Mouse (Mus musculus) midbrain, embryonic 15.5 days (tissue): Measurements from ENCODE around the gene Tcte3. TPM values are rescaled to one million over a fixed set of nuclear protein-coding genes. Genes with fewer than 3 reads are reported as not detected.
"Not testable (repeated sequence)": the region's sequence is repeated elsewhere in the genome, so short reads cannot be mapped to it uniquely, and the experiment has no call there.

Experiments used
- ATAC-seq: fragments of 200-750 bp; cut with Nextera tagmentation; replicated peaks from 2 replicates; pipeline ENCODE4 v1.8.0; 2017; ENCODE audit warnings: moderate TSS enrichment
- H3K27ac ChIP-seq: fragments of 300-500 bp; sonication (generic); 2 replicates; pipeline ENCODE4 v1.5.1; 2015; ENCODE audit warnings: mild to moderate bottlenecking, inconsistent platforms
- H3K27me3 ChIP-seq: fragments of 300-500 bp; sonication (generic); replicated peaks from 2 replicates; pipeline ENCODE4 v1.6.1; 2015; ENCODE audit warnings: inconsistent platforms
- H3K36me3 ChIP-seq: fragments of 300-500 bp; sonication (generic); replicated peaks from 2 replicates; pipeline ENCODE4 v1.6.1; 2015; ENCODE audit warnings: inconsistent platforms
- H3K4me1 ChIP-seq: fragments of 300-500 bp; sonication (generic); 2 replicates; pipeline ENCODE4 v1.6.1; 2015; ENCODE audit warnings: inconsistent platforms
- H3K4me2 ChIP-seq: fragments of 300-500 bp; sonication (generic); 2 replicates; pipeline ENCODE4 v1.6.1; 2015; ENCODE audit warnings: inconsistent platforms, mild to moderate bottlenecking, moderate library complexity
- H3K4me3 ChIP-seq: fragments of 300-500 bp; sonication (generic); 2 replicates; pipeline ENCODE4 v1.5.1; 2015; ENCODE audit warnings: mild to moderate bottlenecking, inconsistent platforms
- H3K9ac ChIP-seq: fragments of 300-500 bp; sonication (generic); 2 replicates; pipeline ENCODE4 v1.6.1; 2015; ENCODE audit warnings: mild to moderate bottlenecking, inconsistent platforms
- H3K9me3 ChIP-seq: fragments of 300-500 bp; sonication (generic); 2 replicates; pipeline ENCODE4 v1.6.1; 2016; ENCODE audit warnings: inconsistent platforms
- WGBS: fragments of 180-500 bp; shearing (Covaris S2); methylation state at CpG from one replicate; pipeline ENCODE4 v1.1.7; 2015; ENCODE audit warnings: mixed read lengths; 5-methylcytosine and 5-hydroxymethylcytosine counted together
- polyA plus RNA-seq: library from polyadenylated mRNA; unstranded; fragments of >200 nt; fragmentation: Nextera tagmentation; extraction: Ambion mirVana; gene quantifications from 2 replicates; pipeline ENCODE4 v1.2.1, GENCODE M21; 2015

Gene Tcte3
- polyA plus RNA-seq, 1 experiment from 2014 or later = 0.53 TPM

DNA sequence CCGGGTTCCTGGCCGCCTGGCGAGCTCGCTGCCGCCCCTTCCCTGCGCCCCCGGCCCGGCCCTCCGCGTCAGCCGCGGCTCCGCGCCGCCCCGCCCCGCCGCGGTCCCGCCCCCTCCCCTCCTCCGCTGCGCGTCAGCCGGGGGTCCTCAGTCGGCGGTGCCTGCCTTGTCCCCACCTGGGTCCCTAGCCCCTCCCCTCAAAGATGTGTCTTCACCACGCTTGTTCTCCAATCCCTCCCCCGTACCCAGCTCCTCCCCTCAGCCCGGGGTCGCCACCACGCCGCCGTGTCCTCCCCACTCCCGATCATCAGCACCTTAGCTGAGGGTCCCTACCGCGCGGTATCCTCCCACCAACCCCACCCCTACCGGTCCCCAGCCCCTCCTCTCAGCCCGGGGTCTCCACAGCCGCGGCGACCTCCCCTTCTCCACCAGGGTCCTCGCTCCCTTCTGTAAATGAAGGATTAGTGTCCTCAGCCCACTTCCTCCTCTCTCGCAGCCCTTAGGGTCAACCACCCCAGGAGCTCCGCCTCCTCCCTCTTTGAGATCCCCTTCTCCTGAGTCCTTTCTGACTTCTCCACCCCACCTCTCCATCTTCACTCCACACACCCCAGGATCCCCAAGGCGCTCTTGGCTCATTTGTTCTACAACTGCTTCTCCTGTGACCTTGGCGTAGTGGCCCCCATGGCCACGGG lies 16.6 kb downstream of the Tcte3 start:
- WGBS = no CpG with 5 or more reads among the region's 48 CpGs
- H3K36me3 ChIP-seq, H3K4me2 ChIP-seq, H3K4me3 ChIP-seq, H3K4me1 ChIP-seq, H3K9ac ChIP-seq, H3K9me3 ChIP-seq, H3K27ac ChIP-seq, H3K27me3 ChIP-seq: not testable (repeated sequence)
- peak; percentile 93 for ATAC-seq

DNA sequence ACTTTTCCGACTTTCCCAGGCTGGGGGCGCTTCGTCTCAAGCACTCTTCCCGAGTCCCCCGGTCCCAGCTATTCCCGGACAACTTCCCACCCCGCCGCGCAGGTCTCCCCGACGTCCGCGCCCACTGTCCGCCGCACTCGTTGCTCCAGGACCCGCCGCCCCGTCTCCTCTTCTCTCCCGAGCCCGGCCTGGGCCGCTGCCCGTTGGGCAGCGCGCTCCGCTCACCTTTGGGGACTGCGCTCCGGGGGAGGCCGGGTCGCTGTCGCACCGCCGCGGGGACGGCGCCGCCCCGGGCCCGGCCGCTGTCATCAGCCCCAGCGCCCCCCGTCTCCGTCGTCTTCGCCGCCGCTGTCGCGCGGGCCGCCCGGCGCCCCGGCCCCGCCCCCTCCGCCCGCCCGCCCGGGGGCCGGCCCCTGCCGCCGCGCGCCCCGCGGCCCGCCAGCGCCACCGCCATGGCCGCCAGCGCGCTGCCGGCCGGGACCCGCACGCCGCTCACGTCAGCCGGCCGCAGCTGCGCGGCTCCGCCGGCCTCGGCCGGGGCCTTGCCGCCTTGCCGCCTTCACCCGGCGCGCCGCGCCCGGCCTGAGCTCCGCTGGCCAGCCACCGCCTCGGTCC lies 17.3 kb downstream of the Tcte3 start:
- H3K36me3 ChIP-seq, H3K4me1 ChIP-seq, H3K4me3 ChIP-seq, H3K27ac ChIP-seq, H3K27me3 ChIP-seq, H3K4me2 ChIP-seq, H3K9ac ChIP-seq, H3K9me3 ChIP-seq: not testable (repeated sequence)
- peak; percentile 88 for ATAC-seq
- WGBS = no CpG with 5 or more reads among the region's 97 CpGs

DNA sequence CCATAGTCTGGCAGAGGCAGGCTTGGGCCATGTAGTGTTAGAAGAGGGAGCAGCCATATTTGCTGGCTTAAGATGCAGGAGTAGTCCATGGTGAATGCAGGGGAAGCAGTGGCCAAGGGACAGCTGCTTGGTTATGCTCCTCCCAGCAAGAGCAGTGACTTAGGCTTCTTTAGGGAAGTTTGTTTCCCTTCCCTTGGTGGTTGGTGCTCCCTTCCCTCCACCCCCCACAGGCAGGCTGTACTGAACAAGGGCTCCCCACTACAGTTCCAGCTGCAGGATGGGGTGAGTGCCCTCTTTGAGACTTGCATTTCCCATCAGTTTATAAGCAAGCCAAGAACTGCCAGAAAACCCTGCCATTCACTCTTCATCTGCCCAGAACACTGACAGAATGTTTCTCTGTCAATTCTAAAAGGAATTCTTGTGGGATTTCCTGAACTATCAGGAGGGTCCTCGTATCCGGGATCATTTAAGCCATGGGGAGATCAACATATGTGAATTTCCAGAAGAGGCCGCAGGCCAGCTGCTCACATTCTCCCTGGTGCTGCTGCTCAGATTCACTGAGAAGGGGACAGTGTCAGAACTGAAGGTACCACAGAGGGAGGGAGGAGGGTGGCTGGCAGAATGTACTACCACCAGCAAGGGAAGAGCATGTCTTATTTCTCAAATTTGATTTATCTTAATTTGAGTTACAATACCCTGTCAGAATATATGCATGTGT lies 19.6 kb downstream of the Tcte3 start:
- not testable (repeated sequence) for H3K4me3 ChIP-seq, H3K9me3 ChIP-seq, H3K4me1 ChIP-seq, H3K9ac ChIP-seq, H3K36me3 ChIP-seq, H3K27ac ChIP-seq, H3K4me2 ChIP-seq, ATAC-seq, H3K27me3 ChIP-seq
- 87% methylated on average over 3 of the region's 3 CpGs for WGBS

- H3K36me3 ChIP-seq, H3K9ac ChIP-seq, H3K4me1 ChIP-seq, H3K27ac ChIP-seq, H3K4me2 ChIP-seq, H3K4me3 ChIP-seq, H3K27me3 ChIP-seq, H3K9me3 ChIP-seq: not testable (repeated sequence)
- no CpG with 5 or more reads among the region's 60 CpGs for WGBS
- peak; percentile 99 for ATAC-seq
Measured at GRCm38 (mm10) chr17:15009706-15010413, 31.4 kb downstream of the Tcte3 start, which contains the start of gene Gm3435. Gene Gm3435 (plus strand): TSS chr17:15010176.

DNA sequence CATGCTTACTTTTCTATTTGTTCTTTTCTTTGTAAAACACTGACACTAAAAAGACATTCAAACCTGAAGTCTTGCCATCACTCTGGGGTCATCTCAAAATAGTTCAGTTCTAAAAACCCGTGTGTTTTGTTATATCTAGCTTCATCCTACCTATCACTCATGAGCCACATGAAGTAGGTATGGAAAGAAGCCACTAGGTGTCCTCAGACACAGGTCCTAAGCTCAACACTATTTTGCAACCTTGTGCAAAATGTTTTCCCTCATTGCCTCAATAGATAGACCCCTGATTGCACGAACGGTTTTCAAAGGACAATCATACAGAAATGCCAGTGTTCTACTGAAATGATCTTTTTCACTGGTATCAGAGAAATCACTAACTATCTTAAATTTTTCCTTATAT lies 32.2 kb downstream of the Tcte3 start:
- WGBS = no CpG with 5 or more reads among the region's 3 CpGs
- not testable (repeated sequence) for H3K9ac ChIP-seq, ATAC-seq, H3K27ac ChIP-seq, H3K27me3 ChIP-seq, H3K36me3 ChIP-seq, H3K9me3 ChIP-seq, H3K4me2 ChIP-seq, H3K4me1 ChIP-seq, H3K4me3 ChIP-seq

- not testable (repeated sequence) for H3K9ac ChIP-seq, H3K4me3 ChIP-seq, H3K27me3 ChIP-seq, ATAC-seq, H3K9me3 ChIP-seq, H3K36me3 ChIP-seq, H3K4me2 ChIP-seq, H3K27ac ChIP-seq, H3K4me1 ChIP-seq
- no CpG with 5 or more reads among the region's 4 CpGs for WGBS
Measured at GRCm38 (mm10) chr17:15000047-15000446, 41.2 kb downstream of the Tcte3 start.

DNA sequence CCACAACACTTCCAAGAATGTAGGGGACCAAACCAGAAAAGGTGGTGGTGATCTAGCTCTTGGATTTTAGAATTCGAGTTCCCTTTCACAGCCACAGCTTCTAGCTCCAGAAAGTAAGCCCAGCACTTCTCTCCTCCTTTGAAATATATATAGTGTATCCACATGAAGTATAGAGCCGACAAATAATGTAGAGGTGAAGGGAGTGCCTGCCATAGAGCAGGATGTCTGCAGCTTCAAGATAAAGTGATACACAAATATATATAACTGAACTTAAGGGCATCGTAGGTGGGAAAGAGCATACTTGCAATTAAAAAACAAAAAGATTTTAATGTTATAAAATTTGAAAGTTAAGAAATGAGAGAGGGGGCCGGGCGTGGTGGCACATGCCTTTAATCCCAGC lies 47.1 kb downstream of the Tcte3 start:
- H3K9ac ChIP-seq, H3K9me3 ChIP-seq, H3K4me3 ChIP-seq: not testable (repeated sequence)

DNA sequence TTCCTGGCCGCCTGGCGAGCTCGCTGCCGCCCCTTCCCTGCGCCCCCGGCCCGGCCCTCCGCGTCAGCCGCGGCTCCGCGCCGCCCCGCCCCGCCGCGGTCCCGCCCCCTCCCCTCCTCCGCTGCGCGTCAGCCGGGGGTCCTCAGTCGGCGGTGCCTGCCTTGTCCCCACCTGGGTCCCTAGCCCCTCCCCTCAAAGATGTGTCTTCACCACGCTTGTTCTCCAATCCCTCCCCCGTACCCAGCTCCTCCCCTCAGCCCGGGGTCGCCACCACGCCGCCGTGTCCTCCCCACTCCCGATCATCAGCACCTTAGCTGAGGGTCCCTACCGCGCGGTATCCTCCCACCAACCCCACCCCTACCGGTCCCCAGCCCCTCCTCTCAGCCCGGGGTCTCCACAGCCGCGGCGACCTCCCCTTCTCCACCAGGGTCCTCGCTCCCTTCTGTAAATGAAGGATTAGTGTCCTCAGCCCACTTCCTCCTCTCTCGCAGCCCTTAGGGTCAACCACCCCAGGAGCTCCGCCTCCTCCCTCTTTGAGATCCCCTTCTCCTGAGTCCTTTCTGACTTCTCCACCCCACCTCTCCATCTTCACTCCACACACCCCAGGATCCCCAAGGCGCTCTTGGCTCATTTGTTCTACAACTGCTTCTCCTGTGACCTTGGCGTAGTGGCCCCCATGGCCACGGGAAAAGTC lies 48.0 kb downstream of the Tcte3 start:
- not testable (repeated sequence) for H3K9ac ChIP-seq
- ATAC-seq = peak; percentile 93

More for the DNA sequence above, 47.1 kb downstream of the Tcte3 start:
- H3K27ac ChIP-seq, H3K4me2 ChIP-seq, ATAC-seq, H3K36me3 ChIP-seq, H3K27me3 ChIP-seq, H3K4me1 ChIP-seq: not testable (repeated sequence)
- no CpG with 5 or more reads among the region's 5 CpGs for WGBS

DNA sequence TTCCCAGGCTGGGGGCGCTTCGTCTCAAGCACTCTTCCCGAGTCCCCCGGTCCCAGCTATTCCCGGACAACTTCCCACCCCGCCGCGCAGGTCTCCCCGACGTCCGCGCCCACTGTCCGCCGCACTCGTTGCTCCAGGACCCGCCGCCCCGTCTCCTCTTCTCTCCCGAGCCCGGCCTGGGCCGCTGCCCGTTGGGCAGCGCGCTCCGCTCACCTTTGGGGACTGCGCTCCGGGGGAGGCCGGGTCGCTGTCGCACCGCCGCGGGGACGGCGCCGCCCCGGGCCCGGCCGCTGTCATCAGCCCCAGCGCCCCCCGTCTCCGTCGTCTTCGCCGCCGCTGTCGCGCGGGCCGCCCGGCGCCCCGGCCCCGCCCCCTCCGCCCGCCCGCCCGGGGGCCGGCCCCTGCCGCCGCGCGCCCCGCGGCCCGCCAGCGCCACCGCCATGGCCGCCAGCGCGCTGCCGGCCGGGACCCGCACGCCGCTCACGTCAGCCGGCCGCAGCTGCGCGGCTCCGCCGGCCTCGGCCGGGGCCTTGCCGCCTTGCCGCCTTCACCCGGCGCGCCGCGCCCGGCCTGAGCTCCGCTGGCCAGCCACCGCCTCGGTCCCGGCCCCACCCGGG lies 48.7 kb downstream of the Tcte3 start:
- ATAC-seq = peak; percentile 89
- WGBS = no CpG with 5 or more reads among the region's 98 CpGs
- H3K4me3 ChIP-seq = not testable (repeated sequence)

More for the DNA sequence above, 48.0 kb downstream of the Tcte3 start:
- not testable (repeated sequence) for H3K27ac ChIP-seq, H3K9me3 ChIP-seq, H3K4me1 ChIP-seq, H3K36me3 ChIP-seq, H3K4me2 ChIP-seq, H3K27me3 ChIP-seq, H3K4me3 ChIP-seq
- WGBS = no CpG with 5 or more reads among the region's 47 CpGs

DNA sequence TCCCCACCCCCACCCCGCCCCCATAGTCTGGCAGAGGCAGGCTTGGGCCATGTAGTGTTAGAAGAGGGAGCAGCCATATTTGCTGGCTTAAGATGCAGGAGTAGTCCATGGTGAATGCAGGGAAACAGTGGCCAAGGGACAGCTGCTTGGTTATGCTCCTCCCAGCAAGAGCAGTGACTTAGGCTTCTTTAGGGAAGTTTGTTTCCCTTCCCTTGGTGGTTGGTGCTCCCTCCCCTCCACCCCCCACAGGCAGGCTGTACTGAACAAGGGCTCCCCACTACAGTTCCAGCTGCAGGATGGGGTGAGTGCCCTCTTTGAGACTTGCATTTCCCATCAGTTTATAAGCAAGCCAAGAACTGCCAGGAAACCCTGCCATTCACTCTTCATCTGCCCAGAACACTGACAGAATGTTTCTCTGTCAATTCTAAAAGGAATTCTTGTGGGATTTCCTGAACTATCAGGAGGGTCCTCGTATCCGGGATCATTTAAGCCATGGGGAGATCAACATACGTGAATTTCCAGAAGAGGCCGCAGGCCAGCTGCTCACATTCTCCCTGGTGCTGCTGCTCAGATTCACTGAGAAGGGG lies 51.1 kb downstream of the Tcte3 start:
- not testable (repeated sequence) for H3K4me3 ChIP-seq, H3K27ac ChIP-seq, H3K9me3 ChIP-seq, H3K4me1 ChIP-seq, H3K36me3 ChIP-seq, H3K9ac ChIP-seq, H3K4me2 ChIP-seq, ATAC-seq, H3K27me3 ChIP-seq
- 74% methylated on average over 4 of the region's 5 CpGs for WGBS

More for the DNA sequence above, 48.7 kb downstream of the Tcte3 start:
- H3K4me1 ChIP-seq, H3K9ac ChIP-seq, H3K27ac ChIP-seq, H3K36me3 ChIP-seq, H3K27me3 ChIP-seq, H3K4me2 ChIP-seq, H3K9me3 ChIP-seq: not testable (repeated sequence)

DNA sequence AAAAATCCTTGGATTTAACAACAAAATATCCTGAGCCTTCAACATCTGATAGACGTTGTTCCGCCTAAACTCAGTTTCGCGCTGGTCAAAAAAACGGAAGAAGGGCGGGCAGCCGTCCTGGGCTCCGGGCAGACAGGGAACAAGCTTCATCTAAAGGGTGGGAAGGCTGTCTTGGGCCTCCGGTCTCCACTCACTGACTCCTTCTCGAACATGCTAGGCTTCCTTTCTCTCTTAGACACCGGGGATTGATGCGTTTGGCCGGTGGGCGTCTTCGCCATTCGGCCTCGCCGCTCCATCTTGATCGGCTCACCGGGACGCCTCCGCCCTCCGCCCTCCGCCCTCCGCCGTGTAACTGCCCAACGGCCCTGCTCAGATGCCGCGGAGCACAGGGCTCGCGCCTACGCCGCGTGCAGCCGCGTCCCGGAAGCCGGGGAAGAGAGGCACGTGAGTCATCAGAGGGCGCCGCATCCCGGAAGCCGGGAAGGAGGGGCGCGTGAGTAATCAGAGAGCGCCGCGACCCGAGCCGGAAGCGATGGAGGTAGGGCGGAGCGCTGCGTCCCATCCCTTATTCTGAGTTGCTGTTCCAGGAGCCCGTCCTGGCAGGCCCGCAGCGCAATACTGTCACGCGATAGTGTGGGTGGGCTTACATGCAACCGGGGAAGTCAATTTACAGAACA lies 62.8 kb downstream of the Tcte3 start, which contains the start of the genes 9030025P20Rik and Gm3417:
9030025P20Rik (plus strand) TSS at position 107 of the 677 bp plus-strand sequence.
Gm3417 (minus strand) TSS at position 429 of the 677 bp plus-strand sequence.
- ATAC-seq = peak; percentile 99
- peak within 1 kb of the TSS; percentile 36 for H3K4me2 ChIP-seq
- H3K4me3 ChIP-seq = 0 out of 2 replicates have a peak within 1 kb of the TSS, but pooled peaks have one; percentile 13
- not testable (repeated sequence) for H3K9ac ChIP-seq, H3K27ac ChIP-seq, H3K27me3 ChIP-seq, H3K4me1 ChIP-seq, H3K36me3 ChIP-seq, H3K9me3 ChIP-seq
- WGBS = no CpG with 5 or more reads among the region's 60 CpGs
